Mouse (Mus musculus) forebrain, embryonic 16.5 days (tissue): ENCODE measurements around the gene 9530053A07Rik. TPM values are rescaled to one million over a fixed set of nuclear protein-coding genes. Genes with fewer than 3 reads are reported as not detected.
A peak's percentile ranks its signal among the peaks of the same experiment; 100 is the strongest.

ENCODE experiments used
- ATAC-seq: fragments of 200-750 bp; cut with Nextera tagmentation; 2 replicates; pipeline ENCODE4 v1.8.0; 2017; ENCODE audit warnings: mild to moderate bottlenecking, moderate library complexity
- H3K27ac ChIP-seq: fragments of 300-500 bp; sonication (generic); 2 replicates; pipeline ENCODE4 v1.5.1; 2014; ENCODE audit warnings: low read length, control low read depth
- H3K27me3 ChIP-seq: fragments of 300-500 bp; sonication (generic); replicated peaks from 2 replicates; pipeline ENCODE4 v1.6.1; 2014; ENCODE audit warnings: low read length; ENCODE audit not compliant: control insufficient read depth, insufficient read depth
- H3K36me3 ChIP-seq: fragments of 300-500 bp; sonication (generic); 2 replicates; pipeline ENCODE4 v1.6.1; 2014; ENCODE audit not compliant: control insufficient read depth, insufficient read depth
- H3K4me1 ChIP-seq: fragments of 300-500 bp; sonication (generic); replicated peaks from 2 replicates; pipeline ENCODE4 v1.6.1; 2014; ENCODE audit warnings: low read length; ENCODE audit not compliant: control insufficient read depth, insufficient read depth
- H3K4me2 ChIP-seq: fragments of 300-500 bp; sonication (generic); 2 replicates; pipeline ENCODE4 v1.6.1; 2014; ENCODE audit warnings: mild to moderate bottlenecking, low read length, control low read depth
- H3K4me3 ChIP-seq: fragments of 300-500 bp; sonication (generic); replicated peaks from 2 replicates; pipeline ENCODE4 v1.5.1; 2014; ENCODE audit warnings: mild to moderate bottlenecking, low read length, control low read depth
- H3K9ac ChIP-seq: fragments of 300-500 bp; sonication (generic); replicated peaks from 2 replicates; pipeline ENCODE4 v1.6.1; 2014; ENCODE audit warnings: low read depth, low read length, control low read depth
- H3K9me3 ChIP-seq: fragments of 300-500 bp; sonication (generic); 2 replicates; pipeline ENCODE4 v1.6.1; 2016; ENCODE audit warnings: low read length; ENCODE audit not compliant: control insufficient read depth
- WGBS: fragments of 180-500 bp; shearing (Covaris S2); extraction: QIAGEN DNeasy Blood & Tissue Kit; methylation state at CpG from one replicate; pipeline ENCODE4 v1.1.7; 2014; 5-methylcytosine and 5-hydroxymethylcytosine counted together
- polyA plus RNA-seq: library from polyadenylated mRNA; unstranded; fragments of >200 nt; fragmentation: Nextera tagmentation; extraction: Ambion mirVana; gene quantifications from 2 replicates; pipeline ENCODE4 v1.2.1, GENCODE M21; 2015

Gene 9530053A07Rik
- polyA plus RNA-seq, 1 experiment from 2014 or later = 0.14 TPM

DNA sequence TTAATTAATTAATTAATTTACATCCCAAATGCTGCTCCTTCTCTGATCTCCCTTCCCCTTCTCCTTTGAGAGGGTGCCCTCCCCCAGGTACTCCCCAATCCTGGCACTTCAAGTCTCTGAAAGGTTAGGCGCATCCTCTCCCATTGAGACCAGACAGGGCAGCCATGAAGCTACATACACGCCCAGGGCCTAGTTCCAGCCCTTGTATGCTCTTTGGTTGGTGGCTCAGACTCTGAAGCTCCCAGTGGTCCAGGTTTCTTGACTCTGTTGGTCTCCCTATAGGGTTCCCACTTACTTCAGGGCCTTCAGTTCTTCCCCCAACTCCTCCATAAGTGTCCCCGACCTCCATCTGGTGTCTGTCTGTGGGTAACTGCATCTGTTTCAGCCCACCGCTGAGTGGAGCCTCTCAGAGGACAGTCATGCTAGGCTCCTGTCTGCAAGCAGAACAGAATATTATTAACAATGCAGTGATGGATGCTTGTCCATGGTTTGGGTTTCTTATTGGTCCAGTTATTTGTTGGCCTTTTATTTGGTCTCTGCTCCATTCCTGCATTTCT lies 76.9 kb downstream of the 9530053A07Rik start:
- Histone ChIP-seq H3K9ac (no peak overlapping the region), H3K9me3 (no peaks in the 10 kb centered on the region), H3K27ac (no peak overlapping the region), H3K4me2 (no peak overlapping the region), H3K27me3 (no peaks in the 10 kb centered on the region), H3K4me3 (no peak overlapping the region), H3K4me1 (no peaks in the 10 kb centered on the region), H3K36me3 (no peaks in the 10 kb centered on the region)
- ATAC-seq = no peak
- WGBS = 72% methylated on average over 4 of the region's 4 CpGs

DNA sequence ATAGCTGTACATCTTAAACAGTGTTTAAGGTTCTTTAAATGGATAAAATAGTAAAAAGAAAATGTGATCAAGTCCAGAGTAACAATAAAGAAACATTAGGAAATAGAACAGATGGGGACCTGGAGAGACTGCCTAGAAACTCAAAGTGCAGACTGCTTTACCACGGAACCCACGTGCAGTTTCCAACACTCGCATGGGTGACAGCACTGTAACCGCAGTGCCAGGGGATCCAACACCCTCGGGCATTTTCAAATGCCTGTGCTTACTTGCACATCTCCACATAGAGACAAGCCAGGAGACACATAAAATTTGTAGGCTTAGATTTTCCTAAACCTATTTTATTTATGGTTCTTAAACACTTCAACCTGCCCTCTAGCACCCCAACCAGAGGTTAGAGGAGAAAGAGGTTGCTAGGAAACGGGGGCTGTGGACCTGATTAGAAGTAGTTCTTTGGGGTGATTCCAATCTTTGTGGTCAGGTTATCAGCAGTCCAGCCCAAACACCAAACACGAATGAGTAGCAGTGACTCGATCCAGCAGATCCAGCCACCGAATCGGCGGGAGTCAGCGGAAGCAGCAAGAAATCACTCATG lies 79.2 kb downstream of the 9530053A07Rik start:
- Histone ChIP-seq H3K27me3 (no peaks in the 10 kb centered on the region), H3K4me2 (peak overlapping the region; percentile 48), H3K27ac (no peak overlapping the region), H3K9me3 (no peaks in the 10 kb centered on the region), H3K36me3 (no peaks in the 10 kb centered on the region), H3K4me1 (no peaks in the 10 kb centered on the region), H3K4me3 (peak overlapping the region; percentile 26), H3K9ac (peak overlapping the region; percentile 19; the same call in 1 of the 2 replicates)
- 55% methylated on average over 12 of the region's 12 CpGs for WGBS
- no peak for ATAC-seq

- H3K4me3 ChIP-seq = peak overlapping the region; percentile 26
- peak overlapping the region; percentile 48 for H3K4me2 ChIP-seq
- H3K27ac ChIP-seq = no peak overlapping the region
- H3K4me1 ChIP-seq = no peaks in the 10 kb centered on the region
- H3K9me3 ChIP-seq = no peaks in the 10 kb centered on the region
- H3K9ac ChIP-seq = 0 out of 2 replicates have a peak overlapping the region, but pooled peaks have one; percentile 10
- 53% methylated on average over 19 of the region's 19 CpGs for WGBS
- H3K36me3 ChIP-seq = no peaks in the 10 kb centered on the region
- H3K27me3 ChIP-seq = no peaks in the 10 kb centered on the region
- ATAC-seq = peak; percentile 81
Measured at GRCm38 (mm10) chr7:28208988-28209508, 79.8 kb downstream of the 9530053A07Rik start.

DNA sequence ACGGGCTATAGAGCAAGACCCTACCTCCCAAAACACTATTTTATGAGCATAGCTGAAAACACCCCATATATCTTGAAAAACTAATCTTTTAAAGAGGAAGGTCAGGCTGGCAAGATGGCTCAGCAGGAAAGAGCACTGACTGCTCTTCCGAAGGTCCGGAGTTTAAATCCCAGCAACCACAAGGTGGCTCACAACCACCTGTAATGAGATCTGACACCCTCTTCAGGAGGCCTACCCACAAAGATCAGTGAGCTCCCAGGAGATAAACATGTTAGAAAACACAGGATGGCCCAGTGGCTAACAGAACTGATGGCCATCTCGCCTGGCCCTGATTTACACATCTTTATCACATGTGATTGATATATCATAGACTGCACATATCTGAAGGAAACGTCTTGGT lies 81.5 kb downstream of the 9530053A07Rik start:
- Histone ChIP-seq H3K4me1 (no peaks in the 10 kb centered on the region), H3K9me3 (no peaks in the 10 kb centered on the region), H3K36me3 (no peaks in the 10 kb centered on the region), H3K27me3 (no peaks in the 10 kb centered on the region), H3K4me3 (no peak overlapping the region), H3K4me2 (no peak overlapping the region), H3K9ac (no peak overlapping the region), H3K27ac (no peak overlapping the region)
- no peak for ATAC-seq
- WGBS = 47% methylated on average over 5 of the region's 5 CpGs

DNA sequence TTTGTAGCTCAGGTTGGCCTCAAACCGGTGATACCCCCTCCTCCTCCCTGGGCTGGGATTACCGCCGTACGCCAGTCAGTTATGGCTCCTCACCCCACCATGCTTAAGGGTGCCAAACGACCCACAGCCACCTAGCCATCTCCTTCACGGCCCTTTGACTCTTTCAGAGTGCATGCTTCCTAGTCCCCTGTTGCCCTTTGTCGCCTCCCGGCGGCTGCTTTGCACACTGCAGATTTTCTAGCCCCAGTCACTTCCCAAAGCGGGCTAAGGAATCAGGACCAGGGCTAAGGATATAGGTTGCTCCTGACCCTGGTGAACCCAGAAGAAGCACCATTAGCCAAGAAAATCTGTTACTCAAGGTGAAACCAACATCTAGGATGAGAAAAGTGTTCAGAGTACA lies 84.9 kb downstream of the 9530053A07Rik start:
- H3K27ac ChIP-seq = no peak overlapping the region
- H3K27me3 ChIP-seq = no peaks in the 10 kb centered on the region
- H3K4me2 ChIP-seq = no peak overlapping the region
- H3K9me3 ChIP-seq = no peaks in the 10 kb centered on the region
- ATAC-seq = no peak
- H3K4me3 ChIP-seq = no peak overlapping the region
- H3K36me3 ChIP-seq = no peaks in the 10 kb centered on the region
- no peak overlapping the region for H3K9ac ChIP-seq
- WGBS = 30% methylated on average over 10 of the region's 10 CpGs
- no peaks in the 10 kb centered on the region for H3K4me1 ChIP-seq

Other genes starting within 250 kb of the 9530053A07Rik start
- gene Zfp974, start 200.0 kb upstream of the 9530053A07Rik start, polyA plus RNA-seq = 18.4 and 19.4 TPM in 2 replicates
- gene Zfp780b, start 150.3 kb upstream of the 9530053A07Rik start, polyA plus RNA-seq = 30.1 and 36.6 TPM in 2 replicates
- 6.8 and 7.6 TPM in 2 replicates for gene Zfp850, start 115.4 kb upstream of the 9530053A07Rik start, polyA plus RNA-seq
- 330 and 343 TPM in 2 replicates for gene Psmc4, start 79.4 kb upstream of the 9530053A07Rik start, polyA plus RNA-seq
- 0.41 TPM in 1 of 2 replicates, not detected in the other for gene Fcgbp, start 58.2 kb upstream of the 9530053A07Rik start, polyA plus RNA-seq
- gene Fbl, start 40.2 kb downstream of the 9530053A07Rik start, polyA plus RNA-seq = 84.4 and 86.8 TPM in 2 replicates
- gene Dyrk1b, start 50.0 kb downstream of the 9530053A07Rik start, polyA plus RNA-seq = 14.4 and 14.8 TPM in 2 replicates
- 3.8 and 4.1 TPM in 2 replicates for gene Eid2, start 138.4 kb downstream of the 9530053A07Rik start, polyA plus RNA-seq
- 41.8 and 45.1 TPM in 2 replicates for gene Eid2b, start 148.3 kb downstream of the 9530053A07Rik start, polyA plus RNA-seq
- 0.16 TPM in 1 of 2 replicates, not detected in the other for gene Selenov, start 161.7 kb downstream of the 9530053A07Rik start, polyA plus RNA-seq
- gene Dll3, start 172.8 kb downstream of the 9530053A07Rik start, polyA plus RNA-seq = 9.9 and 10.5 TPM in 2 replicates
- gene Timm50, start 182.6 kb downstream of the 9530053A07Rik start, polyA plus RNA-seq = 144 and 146 TPM in 2 replicates
- 114 and 118 TPM in 2 replicates for gene Supt5, start 209.3 kb downstream of the 9530053A07Rik start, polyA plus RNA-seq
- 464 and 494 TPM in 2 replicates for gene Rps16, start 221.2 kb downstream of the 9530053A07Rik start, polyA plus RNA-seq
- gene Plekhg2, start 243.1 kb downstream of the 9530053A07Rik start, polyA plus RNA-seq = 40.7 and 50.8 TPM in 2 replicates